Mouse (Mus musculus) Patski (cell line): ENCODE measurements around the gene 2310011J03Rik. TPM values are rescaled to one million over a fixed set of nuclear protein-coding genes. Genes with fewer than 3 reads are reported as not detected.

ENCODE experiments used
- ATAC-seq: fragments of 100-300 bp; one replicate; pipeline ENCODE4 v1.8.0; 2021
- CTCF ChIA-PET: fragments of 350-600 bp; sonication (Branson Sonifier 250); formaldehyde crosslinking; loops from one replicate; lab custom pipeline; 2022; ENCODE audit warnings: inconsistent platforms; lab: Charles Lee
- POLR2A ChIA-PET: fragments of 350-600 bp; sonication (Branson Sonifier 250); formaldehyde crosslinking; loops from one replicate; lab custom pipeline; 2022; ENCODE audit warnings: antibody characterized with exemption, inconsistent platforms; lab: Charles Lee
- DNase-seq: peaks from one replicate; pipeline ENCODE4 v3.0.0-alpha.2; 2011; ENCODE audit warnings: low read depth, low spot score
- H3K27me3 ChIP-seq: fragments of 371-371 bp; one replicate; pipeline ENCODE4 v1.5.1; 2021
- CTCF ChIP-seq: fragments of 100-300 bp; IDR thresholded peaks from one replicate; pipeline ENCODE4 v1.5.1; 2021
- in situ Hi-C: fragments of 300-500 bp; cut with MboI; formaldehyde crosslinking; loops from 3 replicates; pipeline ENCODE4 v1.11.1; 2018; ENCODE audit warnings: low pct_unique_long_range_greater_than_20kb, mixed read lengths
- polyA plus RNA-seq: library from polyadenylated mRNA; unstranded; gene quantifications from one replicate; pipeline ENCODE4 v1.2.3, GENCODE M21; 2021

2310011J03Rik gene
- polyA plus RNA-seq, 1 experiment from 2014 or later: 34.7 TPM

- DNase-seq (no peak), ATAC-seq (no peak)
- in situ Hi-C loops: no loop called here
- no peaks in the 10 kb centered on the region for H3K27me3 ChIP-seq
- CTCF ChIA-PET: interaction anchor here (0.9 kb wide), 1 partner anchor 20 kb away, joined by 3 read pairs; no protein-coding TSS in a partner anchor
- POLR2A ChIA-PET: no interaction called here
- TF ChIP-seq CTCF: no peak
Observed at GRCm38 (mm10) chr10:80317011-80317410, 3.3 kb downstream of the 2310011J03Rik start.

GRCm38 (mm10) chr10:80316359-80316781 lies 4.0 kb downstream of the 2310011J03Rik start:
- ChIA-PET POLR2A (no interaction called here), CTCF (interaction anchor here (0.9 kb wide), 1 partner anchor 19 kb away, joined by 3 read pairs; no protein-coding TSS in a partner anchor)
- no peak for ATAC-seq
- no peak for TF ChIP-seq CTCF
- in situ Hi-C loops: no loop called here
- no peak for DNase-seq
- no peaks in the 10 kb centered on the region for H3K27me3 ChIP-seq

GRCm38 (mm10) chr10:80315315-80315714 lies 5.0 kb downstream of the 2310011J03Rik start:
- TF ChIP-seq CTCF: no peak
- no peaks in the 10 kb centered on the region for H3K27me3 ChIP-seq
- no peak for ATAC-seq
- DNase-seq: no peak
- ChIA-PET CTCF (no interaction called here), POLR2A (no interaction called here)
- in situ Hi-C loops: no loop called here

GRCm38 (mm10) chr10:80314494-80315001 lies 5.8 kb downstream of the 2310011J03Rik start:
- CTCF ChIA-PET: no interaction called here
- ATAC-seq (no peak), DNase-seq (no peak)
- no peaks in the 10 kb centered on the region for H3K27me3 ChIP-seq
- TF ChIP-seq CTCF: no peak
- POLR2A ChIA-PET: no interaction called here
- in situ Hi-C loops: no loop called here

- in situ Hi-C loops: no loop called here
- no peak for TF ChIP-seq CTCF
- ATAC-seq: no peak
- CTCF ChIA-PET: no interaction called here
- H3K27me3 ChIP-seq: no peaks in the 10 kb centered on the region
- DNase-seq: no peak
- POLR2A ChIA-PET: interaction anchor here (1.1 kb wide), 1 partner anchor 10 kb away, joined by 3 read pairs; no protein-coding TSS in a partner anchor
Observed at GRCm38 (mm10) chr10:80313627-80314201, 6.6 kb downstream of the 2310011J03Rik start.

- in situ Hi-C loops: no loop called here
- no peak for ATAC-seq
- POLR2A ChIA-PET: interaction anchor here (0.6 to 1.1 kb wide), 2 partner anchors 9 to 12 kb away, joined by 3 read pairs; no protein-coding TSS in a partner anchor
Observed at GRCm38 (mm10) chr10:80312586-80313504, 7.5 kb downstream of the 2310011J03Rik start.

GRCm38 (mm10) chr10:80311560-80311959 lies 8.8 kb downstream of the 2310011J03Rik start:
- ChIA-PET CTCF (no interaction called here), POLR2A (interaction anchor here (0.6 kb wide), 1 partner anchor 195 kb away, joined by 6 read pairs; no protein-coding TSS in a partner anchor)
- DNase-seq (no peak), ATAC-seq (no peak)
- TF ChIP-seq CTCF: no peak
- in situ Hi-C loops: no loop called here
- H3K27me3 ChIP-seq: no peaks in the 10 kb centered on the region

More at GRCm38 (mm10) chr10:80312586-80313504, 7.5 kb downstream of the 2310011J03Rik start:
- CTCF ChIA-PET: interaction anchor here (1.3 kb wide), 1 partner anchor 29 kb away, joined by 3 read pairs; no protein-coding TSS in a partner anchor
- H3K27me3 ChIP-seq: no peaks in the 10 kb centered on the region
- no peak for TF ChIP-seq CTCF
- DNase-seq: no peak

GRCm38 (mm10) chr10:80304862-80305261 lies 15.5 kb downstream of the 2310011J03Rik start:
- in situ Hi-C loops: no loop called here
- DNase-seq (no peak), ATAC-seq (no peak)
- no peak for TF ChIP-seq CTCF
- H3K27me3 ChIP-seq: no peaks in the 10 kb centered on the region
- CTCF ChIA-PET: no interaction called here
- POLR2A ChIA-PET: no interaction called here

DNA sequence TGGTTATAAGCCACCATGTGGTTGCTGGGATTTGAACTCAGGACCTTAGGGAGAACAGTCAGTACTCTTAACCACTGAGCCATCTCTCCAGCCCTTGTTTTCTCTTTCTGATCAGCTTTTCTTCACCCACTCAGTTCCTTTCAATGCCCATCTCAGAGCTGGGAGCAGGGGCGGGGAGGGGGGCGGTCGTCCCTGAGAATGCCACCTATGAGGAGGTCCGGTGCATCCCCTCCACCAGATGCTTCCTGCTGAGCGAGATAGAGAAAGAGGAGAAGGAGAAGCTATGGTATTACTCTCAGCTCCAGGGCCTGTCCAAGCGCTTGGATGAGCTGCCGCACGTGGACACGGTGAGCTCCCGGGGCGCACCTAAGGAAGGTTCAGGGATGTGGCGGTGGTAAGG lies 15.9 kb downstream of the 2310011J03Rik start:
- CTCF ChIA-PET: no interaction called here
- in situ Hi-C loops: no loop called here
- TF ChIP-seq CTCF: no peak
- ATAC-seq: no peak
- DNase-seq: no peak
- POLR2A ChIA-PET: interaction anchor here (0.6 kb wide), 1 partner anchor 8 kb away, joined by 3 read pairs; no protein-coding TSS in a partner anchor
- no peaks in the 10 kb centered on the region for H3K27me3 ChIP-seq

- in situ Hi-C loops: no loop called here
- ChIA-PET POLR2A (no interaction called here), CTCF (no interaction called here)
- TF ChIP-seq CTCF: no peak
- no peak for ATAC-seq
- H3K27me3 ChIP-seq: no peaks in the 10 kb centered on the region
- DNase-seq: no peak
Observed at GRCm38 (mm10) chr10:80302471-80302881, 17.9 kb downstream of the 2310011J03Rik start.
